Mouse (Mus musculus) ES-E14 (cell line): ENCODE data around the gene Chst11. TPM values are rescaled to one million over a fixed set of nuclear protein-coding genes. Genes with fewer than 3 reads are reported as not detected.

Experiments
- DNase-seq: peaks from one replicate; pipeline ENCODE4 v3.0.0-alpha.2; 2013; ENCODE audit warnings: low read depth, low spot score
- H3K27ac ChIP-seq: 2 replicates; pipeline ENCODE4 v1.5.1; 2012; ENCODE audit warnings: low read depth, mild to moderate bottlenecking, low read length, moderate library complexity, mixed read lengths; ENCODE audit not compliant: poor library complexity, insufficient read depth, severe bottlenecking
- H3K36me3 ChIP-seq: 2 replicates; pipeline ENCODE4 v1.6.1; 2012; ENCODE audit warnings: mild to moderate bottlenecking, low read length, moderate library complexity, mixed read lengths; ENCODE audit not compliant: control insufficient read depth, poor library complexity, insufficient read depth, severe bottlenecking
- H3K4me1 ChIP-seq, 2 experiments: fragments of 150-350 bp in 1 of 2; sonication (generic) in 1 of 2; 2 replicates each; pipeline ENCODE4 v1.6.1; 2012; ENCODE audit warnings: low read length in 2 of 2, mild to moderate bottlenecking in 1 of 2, mixed read lengths in 1 of 2; ENCODE audit not compliant: control insufficient read depth in 2 of 2, insufficient read depth in 2 of 2, poor library complexity in 1 of 2
- H3K4me3 ChIP-seq, 2 experiments: fragments of 150-350 bp in 1 of 2; sonication (generic) in 1 of 2; 2 replicates each; pipeline ENCODE4 v1.5.1; 2012; ENCODE audit warnings: low read length in 2 of 2, low read depth in 1 of 2, mild to moderate bottlenecking in 1 of 2, mixed read lengths in 1 of 2; ENCODE audit not compliant: insufficient read depth in 1 of 2, poor library complexity in 1 of 2, severe bottlenecking in 1 of 2
- H3K9ac ChIP-seq: 2 replicates; pipeline ENCODE4 v1.6.1; 2012; ENCODE audit warnings: low read depth, mild to moderate bottlenecking, low read length, mixed read lengths; ENCODE audit not compliant: poor library complexity, insufficient read depth, severe bottlenecking
- H3K9me3 ChIP-seq: fragments of 150-350 bp; sonication (generic); 2 replicates; pipeline ENCODE4 v1.6.1; 2012; ENCODE audit warnings: low read depth, mild to moderate bottlenecking, low read length; ENCODE audit not compliant: control insufficient read depth, insufficient read depth
- CHD2 ChIP-seq: IDR thresholded peaks from 2 replicates; pipeline ENCODE4 v1.6.1; 2014; ENCODE audit warnings: mild to moderate bottlenecking, low read depth, low read length, inconsistent platforms
- HCFC1 ChIP-seq: IDR thresholded peaks from 2 replicates; pipeline ENCODE4 v1.6.1; 2012; ENCODE audit warnings: low read length, inconsistent platforms, borderline replicate concordance; ENCODE audit not compliant: insufficient read depth
- MAFK ChIP-seq: IDR thresholded peaks from 2 replicates; pipeline ENCODE4 v1.6.1; 2014; ENCODE audit warnings: mild to moderate bottlenecking, low read depth, low read length, inconsistent platforms; ENCODE audit not compliant: insufficient read depth
- ZC3H11A ChIP-seq: IDR thresholded peaks from 2 replicates; pipeline ENCODE4 v1.6.1; 2012; ENCODE audit warnings: low read depth, mild to moderate bottlenecking, inconsistent platforms, low read length, borderline replicate concordance
- ZNF384 ChIP-seq: IDR thresholded peaks from 2 replicates; pipeline ENCODE4 v1.6.1; 2012; ENCODE audit warnings: low read depth, low read length, inconsistent platforms
- in situ Hi-C, 2 experiments: fragments of 600-800 bp; cut with MboI; formaldehyde crosslinking; loops; one replicate each; pipeline ENCODE4 v1.15.1; 2025; ENCODE audit warnings: low sequenced_read_pairs in 2 of 2, inconsistent platforms in 1 of 2; ENCODE audit not compliant: unreplicated experiment in 2 of 2
- total RNA-seq: library from RNA; depleted of rRNA; stranded (reverse); fragments of 300-350 nt; gene quantifications from 2 replicates; pipeline ENCODE4 v1.2.3, GENCODE M21; 2012

Gene Chst11
- total RNA-seq, 1 experiment, result 8.6 TPM

- DNase-seq, result no peak
- TF ChIP-seq ZC3H11A (no peak), CHD2 (no peak), ZNF384 (no peak), MAFK (no peak), HCFC1 (no peak)
- no peak overlapping the region for H3K4me3 ChIP-seq
- H3K4me1 ChIP-seq, result no peaks in the 10 kb centered on the region
- H3K27ac ChIP-seq, result no peak overlapping the region
- H3K9me3 ChIP-seq, result no peaks in the 10 kb centered on the region
- H3K36me3 ChIP-seq, result no peaks in the 10 kb centered on the region
- H3K9ac ChIP-seq, result no peak overlapping the region
- in situ Hi-C loops, result no loop called here
These were observed 14.9 kb downstream of the Chst11 start for GRCm38 (mm10) chr10:83000169-83000568.

GRCm38 (mm10) chr10:83000721-83001120 is 15.4 kb downstream of the Chst11 start:
- Histone ChIP-seq H3K9ac (no peak overlapping the region), H3K4me1 (no peaks in the 10 kb centered on the region), H3K27ac (no peak overlapping the region), H3K9me3 (no peaks in the 10 kb centered on the region), H3K4me3 (no peak overlapping the region), H3K36me3 (no peaks in the 10 kb centered on the region)
- no peak for DNase-seq
- in situ Hi-C loops, result no loop called here
- no peak for TF ChIP-seq HCFC1
- no peak for TF ChIP-seq ZNF384
- TF ChIP-seq CHD2, result no peak
- TF ChIP-seq ZC3H11A, result no peak
- no peak for TF ChIP-seq MAFK

- Histone ChIP-seq H3K4me1 (no peaks in the 10 kb centered on the region), H3K27ac (no peak overlapping the region; the same call in 1 of the 2 replicates), H3K9me3 (no peaks in the 10 kb centered on the region), H3K9ac (no peak overlapping the region), H3K4me3 (no peak overlapping the region), H3K36me3 (no peaks in the 10 kb centered on the region)
- in situ Hi-C loops, result no loop called here
- DNase-seq, result no peak
- TF ChIP-seq HCFC1 (no peak), ZNF384 (no peak), ZC3H11A (no peak), CHD2 (no peak), MAFK (no peak)
These were observed 18.6 kb downstream of the Chst11 start for GRCm38 (mm10) chr10:83003899-83004298.

- in situ Hi-C loops, result no loop called here
- TF ChIP-seq CHD2 (no peak), MAFK (no peak), HCFC1 (no peak), ZC3H11A (no peak), ZNF384 (no peak)
- Histone ChIP-seq H3K4me1 (no peaks in the 10 kb centered on the region), H3K9me3 (no peaks in the 10 kb centered on the region), H3K27ac (no peak overlapping the region), H3K9ac (no peak overlapping the region), H3K36me3 (no peaks in the 10 kb centered on the region), H3K4me3 (no peak overlapping the region)
- no peak for DNase-seq
These were observed 19.1 kb downstream of the Chst11 start for GRCm38 (mm10) chr10:83004389-83004788.

- Histone ChIP-seq H3K9me3 (no peaks in the 10 kb centered on the region), H3K27ac (no peak overlapping the region), H3K4me3 (no peak overlapping the region), H3K36me3 (no peaks in the 10 kb centered on the region), H3K9ac (no peak overlapping the region), H3K4me1 (no peaks in the 10 kb centered on the region)
- DNase-seq, result no peak
- in situ Hi-C loops, result no loop called here
- TF ChIP-seq CHD2 (no peak), HCFC1 (no peak), MAFK (no peak), ZNF384 (no peak), ZC3H11A (no peak)
These were observed 19.7 kb downstream of the Chst11 start for GRCm38 (mm10) chr10:83005003-83005402.
